Mouse (Mus musculus) lung, postnatal 25 days (tissue): Measurements from ENCODE around the gene Spdef.

Experiments used
- DNase-seq: peaks from one replicate; pipeline ENCODE4 v3.0.0; 2022; ENCODE audit warnings: low spot score

The Spdef gene

GRCm38 (mm10) chr17:27728770-27729169 is at the start of gene Spdef:
Gene Spdef, minus strand, starts transcription at chr17:27728955.
- no peak for DNase-seq

- DNase-seq = peak; percentile 54
Measured at GRCm38 (mm10) chr17:27777823-27778222, 49.1 kb upstream of the Spdef start.

- DNase-seq = no peak
Measured at GRCm38 (mm10) chr17:27774198-27774597, 45.4 kb upstream of the Spdef start.

- no peak for DNase-seq
Measured at GRCm38 (mm10) chr17:27771616-27772015, 42.9 kb upstream of the Spdef start.

GRCm38 (mm10) chr17:27768817-27769542 is 40.2 kb upstream of the Spdef start:
- peak; percentile 63 for DNase-seq

GRCm38 (mm10) chr17:27767543-27767942 is 38.8 kb upstream of the Spdef start:
- no peak for DNase-seq

GRCm38 (mm10) chr17:27767120-27767519 is 38.4 kb upstream of the Spdef start:
- no peak for DNase-seq

GRCm38 (mm10) chr17:27765066-27765465 is 36.3 kb upstream of the Spdef start:
- DNase-seq = no peak

GRCm38 (mm10) chr17:27764453-27764852 is 35.7 kb upstream of the Spdef start:
- no peak for DNase-seq

- no peak for DNase-seq
Measured at GRCm38 (mm10) chr17:27762884-27763283, 34.1 kb upstream of the Spdef start.

- DNase-seq = peak; percentile 66
Measured at GRCm38 (mm10) chr17:27761639-27762336, 33.0 kb upstream of the Spdef start.

- peak; percentile 55 for DNase-seq
Measured at GRCm38 (mm10) chr17:27760169-27760568, 31.4 kb upstream of the Spdef start.

- no peak for DNase-seq
Measured at GRCm38 (mm10) chr17:27751314-27752202, 22.8 kb upstream of the Spdef start.

- no peak for DNase-seq
Measured at GRCm38 (mm10) chr17:27750451-27750942, 21.7 kb upstream of the Spdef start.

- DNase-seq = no peak
Measured at GRCm38 (mm10) chr17:27748123-27748522, 19.4 kb upstream of the Spdef start.

GRCm38 (mm10) chr17:27746446-27746845 is 17.7 kb upstream of the Spdef start:
- DNase-seq = no peak

GRCm38 (mm10) chr17:27740961-27741360 is 12.2 kb upstream of the Spdef start:
- no peak for DNase-seq

GRCm38 (mm10) chr17:27734344-27735073 is 5.8 kb upstream of the Spdef start:
- DNase-seq = no peak

- no peak for DNase-seq
Measured at GRCm38 (mm10) chr17:27732694-27733093, 3.9 kb upstream of the Spdef start.

GRCm38 (mm10) chr17:27732152-27732551 is 3.4 kb upstream of the Spdef start:
- no peak for DNase-seq

- DNase-seq = no peak
Measured at GRCm38 (mm10) chr17:27726527-27726926, 2.2 kb downstream of the Spdef start.

- DNase-seq = no peak
Measured at GRCm38 (mm10) chr17:27725412-27725811, 3.3 kb downstream of the Spdef start.
